Mouse (Mus musculus): ENCODE measurements around the gene Otulin. TPM values are rescaled to one million over a fixed set of nuclear protein-coding genes. Genes with fewer than 3 reads are reported as not detected.

Otulin gene
- polyA plus RNA-seq, 1 experiment from 2014 or later = 29.5 TPM

- Histone ChIP-seq H3K36me3 (ENCODE audit: control insufficient read depth, insufficient read depth, low read length) (no peaks in the 10 kb centered on the region), H3K9me3 (ENCODE audit: control insufficient read depth, low read length) (no peaks in the 10 kb centered on the region), H3K4me3 (ENCODE audit: low read depth, low read length) (no peak overlapping the region), H3K27me3 (ENCODE audit: control insufficient read depth, insufficient read depth, low read length) (no peaks in the 10 kb centered on the region), H3K27ac (ENCODE audit: low read depth, low read length) (no peak overlapping the region), H3K4me2 (ENCODE audit: low read depth, low read length) (no peak overlapping the region), H3K4me1 (ENCODE audit: control insufficient read depth, insufficient read depth, low read length) (peaks cover 5% of the 10 kb centered on the region; the same call in 1 of the 2 replicates), H3K9ac (replicated peaks; ENCODE audit: low read depth, low read length) (no peak overlapping the region)
- WGBS = 78% methylated on average over 12 of the region's 12 CpGs
- ATAC-seq (ENCODE audit: low read depth) = peak; percentile 22; the same call in 1 of the 2 replicates
Observed at GRCm38 (mm10) chr15:27525233-27526005, 105.1 kb downstream of the Otulin start.

GRCm38 (mm10) chr15:27519857-27520256 lies 110.6 kb downstream of the Otulin start:
- Histone ChIP-seq H3K4me1 (ENCODE audit: control insufficient read depth, insufficient read depth, low read length) (peaks cover under 1% of the 10 kb centered on the region), H3K27me3 (ENCODE audit: control insufficient read depth, insufficient read depth, low read length) (no peaks in the 10 kb centered on the region), H3K4me2 (ENCODE audit: low read depth, low read length) (no peak overlapping the region), H3K27ac (ENCODE audit: low read depth, low read length) (no peak overlapping the region), H3K4me3 (ENCODE audit: low read depth, low read length) (no peak overlapping the region), H3K9ac (replicated peaks; ENCODE audit: low read depth, low read length) (no peak overlapping the region), H3K9me3 (ENCODE audit: control insufficient read depth, low read length) (no peaks in the 10 kb centered on the region), H3K36me3 (ENCODE audit: control insufficient read depth, insufficient read depth, low read length) (no peaks in the 10 kb centered on the region)
- ATAC-seq (ENCODE audit: low read depth) = no peak
- 97% methylated on average over 7 of the region's 7 CpGs for WGBS

- H3K9ac ChIP-seq (replicated peaks; ENCODE audit: low read depth, low read length) = no peak overlapping the region
- WGBS = 80% methylated on average over 8 of the region's 8 CpGs
- H3K4me3 ChIP-seq (ENCODE audit: low read depth, low read length) = no peak overlapping the region
- H3K9me3 ChIP-seq (ENCODE audit: control insufficient read depth, low read length) = no peaks in the 10 kb centered on the region
- no peaks in the 10 kb centered on the region; the same call in 1 of the 2 replicates for H3K4me1 ChIP-seq (ENCODE audit: control insufficient read depth, insufficient read depth, low read length)
- no peaks in the 10 kb centered on the region for H3K27me3 ChIP-seq (ENCODE audit: control insufficient read depth, insufficient read depth, low read length)
- H3K36me3 ChIP-seq (ENCODE audit: control insufficient read depth, insufficient read depth, low read length) = no peaks in the 10 kb centered on the region
- no peak overlapping the region for H3K4me2 ChIP-seq (ENCODE audit: low read depth, low read length)
- no peak overlapping the region for H3K27ac ChIP-seq (ENCODE audit: low read depth, low read length)
- ATAC-seq (ENCODE audit: low read depth) = no peak
Observed at GRCm38 (mm10) chr15:27518026-27518425, 112.5 kb downstream of the Otulin start.

- Histone ChIP-seq H3K4me3 (ENCODE audit: low read depth, low read length) (no peak overlapping the region), H3K27me3 (ENCODE audit: control insufficient read depth, insufficient read depth, low read length) (no peaks in the 10 kb centered on the region), H3K4me2 (ENCODE audit: low read depth, low read length) (no peak overlapping the region), H3K36me3 (ENCODE audit: control insufficient read depth, insufficient read depth, low read length) (no peaks in the 10 kb centered on the region), H3K9me3 (ENCODE audit: control insufficient read depth, low read length) (no peaks in the 10 kb centered on the region), H3K4me1 (ENCODE audit: control insufficient read depth, insufficient read depth, low read length) (no peaks in the 10 kb centered on the region; the same call in 1 of the 2 replicates), H3K27ac (ENCODE audit: low read depth, low read length) (no peak overlapping the region), H3K9ac (replicated peaks; ENCODE audit: low read depth, low read length) (no peak overlapping the region)
- 3% methylated on average over 1 of the region's 1 CpGs for WGBS
- no peak for ATAC-seq (ENCODE audit: low read depth)
Observed at GRCm38 (mm10) chr15:27516927-27517326, 113.6 kb downstream of the Otulin start.

- ATAC-seq (ENCODE audit: low read depth) = no peak
- H3K36me3 ChIP-seq (ENCODE audit: control insufficient read depth, insufficient read depth, low read length) = no peaks in the 10 kb centered on the region
- no peaks in the 10 kb centered on the region for H3K9me3 ChIP-seq (ENCODE audit: control insufficient read depth, low read length)
- H3K4me3 ChIP-seq (ENCODE audit: low read depth, low read length) = no peak overlapping the region
- no peaks in the 10 kb centered on the region for H3K27me3 ChIP-seq (ENCODE audit: control insufficient read depth, insufficient read depth, low read length)
- H3K4me1 ChIP-seq (ENCODE audit: control insufficient read depth, insufficient read depth, low read length) = no peaks in the 10 kb centered on the region
- H3K27ac ChIP-seq (ENCODE audit: low read depth, low read length) = no peak overlapping the region
- H3K4me2 ChIP-seq (ENCODE audit: low read depth, low read length) = no peak overlapping the region
- WGBS = 93% methylated on average over 17 of the region's 17 CpGs
- no peak overlapping the region for H3K9ac ChIP-seq (replicated peaks; ENCODE audit: low read depth, low read length)
Observed at GRCm38 (mm10) chr15:27508982-27509381, 121.5 kb downstream of the Otulin start.

GRCm38 (mm10) chr15:27508169-27508568 lies 122.3 kb downstream of the Otulin start:
- no peak overlapping the region for H3K27ac ChIP-seq (ENCODE audit: low read depth, low read length)
- no peak for ATAC-seq (ENCODE audit: low read depth)
- no peaks in the 10 kb centered on the region for H3K36me3 ChIP-seq (ENCODE audit: control insufficient read depth, insufficient read depth, low read length)
- 90% methylated on average over 7 of the region's 7 CpGs for WGBS
- no peak overlapping the region for H3K9ac ChIP-seq (replicated peaks; ENCODE audit: low read depth, low read length)
- no peak overlapping the region for H3K4me2 ChIP-seq (ENCODE audit: low read depth, low read length)
- no peak overlapping the region for H3K4me3 ChIP-seq (ENCODE audit: low read depth, low read length)
- no peaks in the 10 kb centered on the region for H3K9me3 ChIP-seq (ENCODE audit: control insufficient read depth, low read length)
- 0 out of 2 replicates have a peak, but pooled peaks cover 3% of the 10 kb centered on the region for H3K4me1 ChIP-seq (ENCODE audit: control insufficient read depth, insufficient read depth, low read length)
- no peaks in the 10 kb centered on the region for H3K27me3 ChIP-seq (ENCODE audit: control insufficient read depth, insufficient read depth, low read length)

- 0 out of 2 replicates have a peak, but pooled peaks cover 3% of the 10 kb centered on the region for H3K4me1 ChIP-seq (ENCODE audit: control insufficient read depth, insufficient read depth, low read length)
- 94% methylated on average over 15 of the region's 15 CpGs for WGBS
- H3K9me3 ChIP-seq (ENCODE audit: control insufficient read depth, low read length) = no peaks in the 10 kb centered on the region
- no peak overlapping the region for H3K4me2 ChIP-seq (ENCODE audit: low read depth, low read length)
- H3K9ac ChIP-seq (replicated peaks; ENCODE audit: low read depth, low read length) = no peak overlapping the region
- ATAC-seq (ENCODE audit: low read depth) = no peak
- no peak overlapping the region for H3K27ac ChIP-seq (ENCODE audit: low read depth, low read length)
- H3K4me3 ChIP-seq (ENCODE audit: low read depth, low read length) = no peak overlapping the region
- H3K27me3 ChIP-seq (ENCODE audit: control insufficient read depth, insufficient read depth, low read length) = no peaks in the 10 kb centered on the region
- no peaks in the 10 kb centered on the region for H3K36me3 ChIP-seq (ENCODE audit: control insufficient read depth, insufficient read depth, low read length)
Observed at GRCm38 (mm10) chr15:27506893-27507596, 123.4 kb downstream of the Otulin start.

GRCm38 (mm10) chr15:27506127-27506886 lies 124.2 kb downstream of the Otulin start:
- Histone ChIP-seq H3K9me3 (ENCODE audit: control insufficient read depth, low read length) (no peaks in the 10 kb centered on the region), H3K4me3 (ENCODE audit: low read depth, low read length) (no peak overlapping the region), H3K4me2 (ENCODE audit: low read depth, low read length) (no peak overlapping the region), H3K27ac (ENCODE audit: low read depth, low read length) (no peak overlapping the region), H3K36me3 (ENCODE audit: control insufficient read depth, insufficient read depth, low read length) (no peaks in the 10 kb centered on the region), H3K27me3 (ENCODE audit: control insufficient read depth, insufficient read depth, low read length) (no peaks in the 10 kb centered on the region), H3K9ac (replicated peaks; ENCODE audit: low read depth, low read length) (no peak overlapping the region), H3K4me1 (ENCODE audit: control insufficient read depth, insufficient read depth, low read length) (0 out of 2 replicates have a peak, but pooled peaks cover 3% of the 10 kb centered on the region)
- ATAC-seq (ENCODE audit: low read depth) = no peak
- WGBS = 67% methylated on average over 5 of the region's 5 CpGs

Data from neural tube, embryonic 14.5 days (tissue).